Mouse (Mus musculus) forebrain, embryonic 12.5 days (tissue): Measurements from ENCODE around the gene Map3k10. TPM values are rescaled to one million over a fixed set of nuclear protein-coding genes. Genes with fewer than 3 reads are reported as not detected.
"Not testable (repeated sequence)": the region's sequence is repeated elsewhere in the genome, so short reads cannot be mapped to it uniquely, and the experiment has no call there.

ENCODE experiments used
- ATAC-seq: fragments of 200-750 bp; cut with Nextera tagmentation; 2 replicates; pipeline ENCODE4 v1.8.0; 2017; ENCODE audit warnings: moderate TSS enrichment; ENCODE audit not compliant: low FRiP score
- H3K27ac ChIP-seq: fragments of 300-500 bp; sonication (generic); 2 replicates; pipeline ENCODE4 v1.5.1; 2016; ENCODE audit warnings: mild to moderate bottlenecking
- H3K27me3 ChIP-seq: fragments of 300-500 bp; sonication (generic); 2 replicates; pipeline ENCODE4 v1.6.1; 2016; ENCODE audit warnings: mild to moderate bottlenecking
- H3K36me3 ChIP-seq: fragments of 300-500 bp; sonication (generic); replicated peaks from 2 replicates; pipeline ENCODE4 v1.6.1; 2016; ENCODE audit warnings: mild to moderate bottlenecking
- H3K4me1 ChIP-seq: fragments of 300-500 bp; sonication (generic); 2 replicates; pipeline ENCODE4 v1.6.1; 2016
- H3K4me2 ChIP-seq: fragments of 300-500 bp; sonication (generic); 2 replicates; pipeline ENCODE4 v1.6.1; 2016; ENCODE audit warnings: mild to moderate bottlenecking, moderate library complexity
- H3K4me3 ChIP-seq: fragments of 300-500 bp; sonication (generic); replicated peaks from 2 replicates; pipeline ENCODE4 v1.5.1; 2016; ENCODE audit warnings: mild to moderate bottlenecking
- H3K9ac ChIP-seq: fragments of 300-500 bp; sonication (generic); 2 replicates; pipeline ENCODE4 v1.6.1; 2016; ENCODE audit warnings: mild to moderate bottlenecking
- H3K9me3 ChIP-seq: fragments of 300-500 bp; sonication (generic); 2 replicates; pipeline ENCODE4 v1.6.1; 2016
- WGBS: fragments of 180-500 bp; shearing (Covaris S2); methylation state at CpG from one replicate; pipeline ENCODE4 v1.1.7; 2016; 5-methylcytosine and 5-hydroxymethylcytosine counted together
- polyA plus RNA-seq: library from polyadenylated mRNA; unstranded; fragments of >200 nt; fragmentation: Nextera tagmentation; extraction: Ambion mirVana; gene quantifications from 2 replicates; pipeline ENCODE4 v1.2.1, GENCODE M21; 2016

Map3k10 gene
- polyA plus RNA-seq, 1 experiment from 2014 or later = 16.2 TPM

DNA sequence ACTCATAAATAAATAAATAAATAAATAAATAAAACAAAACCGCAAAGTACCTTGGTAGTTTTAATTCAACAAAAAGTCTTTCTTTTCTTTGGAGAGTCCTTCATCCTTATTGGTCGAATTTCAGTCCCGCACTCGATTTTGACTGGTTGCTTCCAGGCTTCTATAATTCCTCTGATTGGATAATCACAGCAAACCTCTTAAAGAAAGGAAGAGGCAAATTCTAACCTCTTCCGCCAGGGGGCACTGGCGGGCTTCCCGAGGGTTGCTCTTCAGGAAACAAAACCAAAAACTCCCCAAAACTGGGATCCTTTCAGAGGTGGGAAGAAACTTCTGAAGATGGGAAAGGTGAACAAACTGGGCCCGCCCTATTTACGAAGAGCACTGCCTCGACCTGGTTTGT is 23.4 kb downstream of the Map3k10 start:
- Histone ChIP-seq H3K4me3 (peak overlapping the region; percentile 11; the same call in 1 of the 2 replicates), H3K4me2 (peak overlapping the region; percentile 19; the same call in 1 of the 2 replicates), H3K9ac (no peak overlapping the region), H3K36me3 (peaks cover 5% of the 10 kb centered on the region), H3K27me3 (peaks cover 31% of the 10 kb centered on the region), H3K4me1 (peaks cover 14% of the 10 kb centered on the region), H3K9me3 (no peaks in the 10 kb centered on the region), H3K27ac (no peak overlapping the region)
- no peak for ATAC-seq
- 9% methylated on average over 10 of the region's 10 CpGs for WGBS

DNA sequence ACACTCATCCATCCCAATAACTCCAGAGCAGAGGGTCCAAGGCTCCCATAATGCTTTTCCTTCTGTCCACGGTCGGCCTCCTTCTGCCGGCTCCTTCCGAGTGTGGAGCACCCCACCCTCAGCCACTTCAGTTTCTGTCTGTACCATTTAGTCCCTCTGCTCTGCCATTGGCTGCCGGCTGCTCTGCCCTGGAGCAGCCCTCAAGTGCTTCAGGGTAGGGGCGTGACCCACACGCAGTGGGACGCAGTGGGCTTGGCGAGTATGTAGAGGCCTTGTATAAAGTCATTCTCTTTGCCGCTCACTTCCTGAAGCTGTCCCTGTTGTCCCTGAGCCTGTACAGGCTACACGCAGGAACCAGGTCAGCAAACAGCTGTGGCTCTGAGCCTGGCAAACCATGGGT is 24.7 kb downstream of the Map3k10 start:
- no peak for ATAC-seq
- Histone ChIP-seq H3K9ac (no peak overlapping the region), H3K27ac (no peak overlapping the region), H3K27me3 (peaks cover 25% of the 10 kb centered on the region), H3K4me3 (no peak overlapping the region), H3K4me1 (peaks cover 10% of the 10 kb centered on the region), H3K9me3 (no peaks in the 10 kb centered on the region), H3K4me2 (no peak overlapping the region), H3K36me3 (no peaks in the 10 kb centered on the region)
- 96% methylated on average over 11 of the region's 11 CpGs for WGBS

DNA sequence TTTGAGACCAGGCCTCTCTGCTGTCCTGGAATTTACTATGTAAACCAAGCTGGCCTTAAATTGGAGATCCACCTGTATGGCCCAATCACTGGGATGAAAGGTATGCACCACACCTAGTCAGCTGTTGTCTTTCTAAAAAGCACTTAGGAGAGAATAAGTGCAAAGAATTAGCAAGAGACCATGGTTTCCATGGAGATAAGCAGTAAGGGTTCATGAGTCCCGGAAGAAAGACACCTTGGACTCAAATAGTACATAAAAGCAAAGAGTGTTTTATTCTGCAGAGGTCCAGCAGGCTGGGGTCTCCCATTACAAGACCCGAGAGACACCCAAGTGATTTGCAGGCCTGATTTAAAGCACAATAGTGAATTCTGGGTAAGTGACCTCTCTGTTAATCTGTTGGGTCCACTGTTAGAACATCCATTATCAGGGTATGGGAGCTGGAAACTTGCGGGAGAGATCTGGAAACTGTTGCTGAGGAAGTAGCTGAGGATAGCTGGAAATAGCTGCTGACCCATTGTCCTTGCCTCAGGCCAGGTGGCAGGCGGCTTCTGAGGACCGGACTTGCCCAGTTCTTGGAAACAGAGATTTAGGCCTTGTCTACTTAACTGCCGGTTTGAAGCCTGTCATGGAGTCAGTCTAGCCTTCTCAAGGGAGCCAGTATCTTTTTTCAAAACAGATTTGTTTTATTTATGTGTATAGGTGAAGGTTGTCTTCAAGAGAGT is 27.0 kb downstream of the Map3k10 start:
- no peak for ATAC-seq
- Histone ChIP-seq H3K4me2 (no peak overlapping the region), H3K4me1 (no peaks in the 10 kb centered on the region; the same call in 1 of the 2 replicates), H3K9ac (no peak overlapping the region), H3K27ac (no peak overlapping the region), H3K27me3 (peaks cover 4% of the 10 kb centered on the region), H3K36me3 (no peaks in the 10 kb centered on the region), H3K4me3 (no peak overlapping the region), H3K9me3 (no peaks in the 10 kb centered on the region)
- WGBS = 85% methylated on average over 6 of the region's 6 CpGs

DNA sequence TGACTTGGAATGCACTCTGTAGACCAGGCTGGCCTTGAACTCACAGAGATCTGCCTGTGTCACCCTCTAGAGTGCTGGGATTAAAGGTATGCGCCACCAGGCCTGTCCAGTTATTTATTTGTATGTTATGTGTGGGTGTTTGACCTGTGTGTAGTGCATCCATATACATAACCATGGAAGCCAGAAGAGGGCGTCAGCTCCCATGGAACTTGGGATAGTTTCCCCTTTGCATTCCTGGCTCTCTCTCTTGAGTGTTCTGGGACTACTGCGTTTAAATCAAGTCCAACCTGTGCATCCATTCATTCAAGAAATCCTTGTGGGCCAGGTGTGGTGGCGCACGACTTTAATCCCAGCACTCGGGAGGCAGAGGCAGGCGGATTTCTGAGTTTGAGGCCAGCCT is 27.9 kb downstream of the Map3k10 start:
- no peak overlapping the region for H3K4me2 ChIP-seq
- H3K4me1 ChIP-seq = no peaks in the 10 kb centered on the region; the same call in 1 of the 2 replicates
- H3K9me3 ChIP-seq = no peaks in the 10 kb centered on the region
- H3K27ac ChIP-seq = no peak overlapping the region
- H3K27me3 ChIP-seq = no peaks in the 10 kb centered on the region
- H3K4me3 ChIP-seq = no peak overlapping the region
- no peak overlapping the region for H3K9ac ChIP-seq
- ATAC-seq = no peak
- no peaks in the 10 kb centered on the region for H3K36me3 ChIP-seq
- whole genome bisulfite sequencing = 85% methylated on average over 7 of the region's 7 CpGs

DNA sequence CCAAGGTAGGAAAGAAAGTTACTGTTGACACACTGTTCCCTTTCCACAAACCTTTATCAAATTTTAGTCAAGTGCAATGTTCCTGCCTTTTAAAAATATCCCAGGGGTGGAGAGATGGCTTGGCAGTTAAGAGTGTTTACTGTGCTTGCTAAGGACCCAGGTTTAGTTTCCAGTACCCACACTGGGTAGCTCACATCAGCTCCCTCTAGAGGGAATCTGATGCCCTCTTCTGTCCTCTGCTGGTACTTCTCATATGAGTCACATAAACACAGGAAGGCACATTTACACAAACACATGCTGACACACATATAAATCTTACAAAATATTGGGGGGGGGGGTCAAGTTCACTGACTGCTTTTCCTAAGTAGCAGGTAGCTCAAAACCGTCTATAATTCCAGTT is 29.9 kb downstream of the Map3k10 start:
- ATAC-seq = no peak
- H3K27ac ChIP-seq = no peak overlapping the region
- no peaks in the 10 kb centered on the region for H3K4me1 ChIP-seq
- WGBS = 50% methylated on average over 1 of the region's 1 CpGs
- H3K36me3 ChIP-seq = peaks cover 7% of the 10 kb centered on the region
- H3K4me2 ChIP-seq = no peak overlapping the region
- no peak overlapping the region for H3K9ac ChIP-seq
- H3K4me3 ChIP-seq = no peak overlapping the region
- H3K9me3 ChIP-seq = no peaks in the 10 kb centered on the region
- H3K27me3 ChIP-seq = no peaks in the 10 kb centered on the region

DNA sequence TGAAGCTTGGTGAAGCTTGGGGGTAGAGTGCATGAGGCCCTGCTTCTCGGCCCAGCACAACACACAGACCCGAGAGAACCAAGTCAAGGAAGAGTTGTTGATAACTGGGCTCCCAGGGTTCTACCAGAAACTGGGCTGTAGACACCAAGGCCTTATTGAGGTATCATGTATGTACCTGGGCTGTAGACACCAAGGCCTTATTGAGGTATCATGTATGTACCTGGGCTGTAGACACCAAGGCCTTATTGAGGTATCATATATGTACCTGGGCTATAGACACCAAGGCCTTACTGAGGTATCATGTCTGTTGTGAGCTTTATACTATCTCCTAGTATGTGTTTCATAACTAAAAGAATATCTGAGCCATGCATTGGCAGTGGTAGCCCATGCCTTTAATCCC is 39.3 kb downstream of the Map3k10 start:
- H3K9ac ChIP-seq, H3K27me3 ChIP-seq, H3K27ac ChIP-seq, H3K4me2 ChIP-seq, H3K9me3 ChIP-seq, H3K4me3 ChIP-seq, ATAC-seq, H3K4me1 ChIP-seq: not testable (repeated sequence)
- WGBS = 96% methylated on average over 2 of the region's 2 CpGs
- H3K36me3 ChIP-seq = peaks cover 69% of the 10 kb centered on the region

DNA sequence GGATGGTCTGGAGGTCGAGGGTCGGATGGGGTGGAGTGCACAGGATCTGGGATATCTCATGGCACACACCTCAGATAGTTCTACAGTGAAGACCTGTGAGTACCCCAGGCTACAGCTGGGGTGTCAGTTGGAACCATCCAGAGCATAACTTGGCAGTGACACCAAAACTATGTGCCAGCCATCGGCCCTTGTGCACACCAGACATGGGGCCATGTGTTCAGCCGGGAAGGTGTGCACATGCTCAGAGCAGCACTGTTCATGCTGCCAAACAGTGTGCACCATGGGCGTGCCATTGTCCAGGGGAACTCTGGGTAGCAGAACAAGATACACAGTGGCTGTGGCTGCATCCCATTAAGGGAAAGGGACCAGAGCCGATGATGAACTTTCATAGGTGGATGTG is 39.7 kb downstream of the Map3k10 start:
- Histone ChIP-seq H3K9me3 (no peaks in the 10 kb centered on the region), H3K27ac (no peak overlapping the region), H3K4me3 (no peak overlapping the region), H3K4me1 (no peaks in the 10 kb centered on the region), H3K36me3 (peaks cover 69% of the 10 kb centered on the region), H3K4me2 (no peak overlapping the region), H3K27me3 (no peaks in the 10 kb centered on the region), H3K9ac (no peak overlapping the region)
- ATAC-seq = no peak
- 95% methylated on average over 6 of the region's 6 CpGs for WGBS

DNA sequence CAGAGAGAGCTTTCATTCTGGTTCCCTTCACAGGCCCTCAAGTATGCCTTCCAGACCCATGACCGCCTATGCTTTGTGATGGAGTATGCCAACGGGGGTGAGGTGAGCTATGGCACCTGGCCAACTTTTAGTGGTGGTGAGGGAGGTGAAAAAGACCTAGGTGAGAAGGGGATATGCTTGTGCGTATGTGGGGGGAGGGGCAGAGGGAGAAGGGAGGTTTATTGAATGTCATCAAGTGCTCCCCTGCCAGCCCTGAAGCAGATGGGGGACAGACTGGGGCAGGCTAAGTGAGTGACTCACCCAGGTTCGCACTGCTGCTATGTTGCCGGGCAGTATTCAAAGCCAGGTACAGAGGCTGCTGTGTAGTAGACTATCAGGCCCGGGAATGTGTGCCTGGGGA is 41.2 kb downstream of the Map3k10 start:
- 88% methylated on average over 6 of the region's 6 CpGs for WGBS
- Histone ChIP-seq H3K4me2 (no peak overlapping the region), H3K27me3 (no peaks in the 10 kb centered on the region), H3K4me3 (no peak overlapping the region), H3K27ac (no peak overlapping the region), H3K36me3 (peaks cover 82% of the 10 kb centered on the region), H3K4me1 (no peaks in the 10 kb centered on the region), H3K9me3 (no peaks in the 10 kb centered on the region), H3K9ac (no peak overlapping the region)
- no peak for ATAC-seq

DNA sequence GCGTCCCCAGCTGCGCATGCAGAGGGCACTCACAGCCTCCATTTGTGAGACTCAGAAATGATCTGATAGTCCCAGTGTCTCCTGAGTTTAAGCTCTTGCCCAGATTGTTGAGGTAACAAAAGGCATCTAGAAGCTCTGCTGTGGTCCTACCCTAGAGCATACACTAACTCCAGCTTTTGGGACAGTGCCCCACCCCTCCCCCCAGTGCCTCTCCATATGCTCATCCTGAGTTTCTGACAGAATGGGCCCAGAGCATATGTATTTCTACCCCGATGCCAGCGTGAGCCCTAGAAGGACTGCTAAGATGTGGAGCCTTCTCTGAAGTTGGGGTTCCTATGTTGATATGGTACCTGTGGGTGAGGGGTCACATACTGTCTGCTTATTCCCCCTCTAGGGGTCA is 43.0 kb downstream of the Map3k10 start:
- peaks cover 83% of the 10 kb centered on the region for H3K36me3 ChIP-seq
- no peak overlapping the region for H3K27ac ChIP-seq
- H3K4me2 ChIP-seq = no peak overlapping the region
- 97% methylated on average over 4 of the region's 4 CpGs for WGBS
- no peak overlapping the region for H3K4me3 ChIP-seq
- no peaks in the 10 kb centered on the region for H3K9me3 ChIP-seq
- no peaks in the 10 kb centered on the region for H3K27me3 ChIP-seq
- no peak for ATAC-seq
- H3K4me1 ChIP-seq = no peaks in the 10 kb centered on the region
- H3K9ac ChIP-seq = no peak overlapping the region

DNA sequence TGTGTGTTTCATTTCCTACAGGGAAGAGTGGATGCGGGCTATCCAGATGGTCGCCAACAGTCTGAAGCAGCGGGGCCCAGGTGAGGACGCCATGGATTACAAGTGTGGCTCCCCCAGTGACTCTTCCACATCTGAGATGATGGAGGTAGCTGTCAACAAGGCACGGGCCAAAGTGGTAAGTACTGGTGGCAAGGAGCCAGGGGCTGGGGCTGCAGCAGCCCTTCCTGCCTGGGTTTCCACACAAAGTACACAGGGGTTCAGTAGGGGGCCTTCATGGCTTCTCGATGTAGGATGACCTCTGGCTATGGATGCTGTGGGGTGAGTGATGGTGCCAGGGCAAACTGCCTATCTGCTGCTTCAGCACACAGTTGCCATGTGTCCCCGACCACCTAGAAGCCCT is 45.6 kb downstream of the Map3k10 start:
- not testable (repeated sequence) for H3K27ac ChIP-seq, H3K9ac ChIP-seq, H3K9me3 ChIP-seq, H3K4me1 ChIP-seq, H3K4me2 ChIP-seq, H3K4me3 ChIP-seq, H3K27me3 ChIP-seq, ATAC-seq
- peaks cover 81% of the 10 kb centered on the region for H3K36me3 ChIP-seq
- WGBS = 94% methylated on average over 7 of the region's 7 CpGs

DNA sequence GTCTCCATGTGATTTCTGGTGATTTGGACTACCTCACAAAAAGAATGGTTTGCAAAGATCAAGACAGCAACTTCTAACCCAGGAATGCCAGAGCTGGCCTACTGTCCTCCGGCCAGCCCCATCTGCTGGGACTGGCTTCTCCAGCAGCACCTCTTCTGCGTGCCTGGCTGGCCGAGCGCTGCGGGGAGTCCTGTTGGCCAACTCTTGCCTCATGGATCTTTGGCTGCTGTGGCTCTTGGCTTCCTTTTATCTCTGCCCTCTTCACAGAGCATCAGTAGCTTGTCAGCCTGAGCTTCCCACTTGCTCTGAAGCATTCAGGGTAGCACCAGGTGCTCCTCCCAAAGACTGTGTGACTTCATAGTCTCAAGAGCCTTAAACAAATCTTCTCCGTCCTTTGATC is 46.2 kb downstream of the Map3k10 start:
- Histone ChIP-seq H3K9ac (no peak overlapping the region), H3K4me1 (no peaks in the 10 kb centered on the region), H3K36me3 (peaks cover 82% of the 10 kb centered on the region), H3K4me2 (no peak overlapping the region), H3K27ac (no peak overlapping the region), H3K4me3 (no peak overlapping the region), H3K9me3 (no peaks in the 10 kb centered on the region), H3K27me3 (no peaks in the 10 kb centered on the region)
- 96% methylated on average over 6 of the region's 6 CpGs for WGBS
- no peak for ATAC-seq

DNA sequence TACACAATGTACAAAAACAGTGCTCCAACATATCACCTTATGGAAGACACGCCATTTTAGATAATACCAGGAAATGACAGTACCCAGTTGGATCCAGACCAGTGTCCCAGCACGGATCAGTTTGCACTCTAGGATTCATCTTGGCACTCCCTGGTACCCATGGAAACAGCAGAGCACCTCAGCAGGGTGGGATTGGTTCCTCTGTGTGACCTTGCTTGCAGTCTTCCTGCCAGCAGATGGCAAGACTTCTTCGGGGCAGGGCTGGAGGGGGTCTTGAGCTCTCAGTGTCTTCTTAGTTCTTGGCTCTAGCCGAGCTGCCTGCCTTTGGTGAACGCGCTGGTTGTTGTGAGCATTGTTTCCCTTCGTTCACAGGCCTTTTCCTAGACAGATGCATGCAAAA is 46.7 kb downstream of the Map3k10 start:
- H3K9ac ChIP-seq = no peak overlapping the region
- no peaks in the 10 kb centered on the region for H3K4me1 ChIP-seq
- no peak overlapping the region for H3K27ac ChIP-seq
- H3K4me2 ChIP-seq = no peak overlapping the region
- no peak for ATAC-seq
- H3K27me3 ChIP-seq = no peaks in the 10 kb centered on the region
- H3K4me3 ChIP-seq = no peak overlapping the region
- H3K36me3 ChIP-seq = peaks cover 80% of the 10 kb centered on the region
- WGBS = 85% methylated on average over 7 of the region's 7 CpGs
- no peaks in the 10 kb centered on the region for H3K9me3 ChIP-seq

DNA sequence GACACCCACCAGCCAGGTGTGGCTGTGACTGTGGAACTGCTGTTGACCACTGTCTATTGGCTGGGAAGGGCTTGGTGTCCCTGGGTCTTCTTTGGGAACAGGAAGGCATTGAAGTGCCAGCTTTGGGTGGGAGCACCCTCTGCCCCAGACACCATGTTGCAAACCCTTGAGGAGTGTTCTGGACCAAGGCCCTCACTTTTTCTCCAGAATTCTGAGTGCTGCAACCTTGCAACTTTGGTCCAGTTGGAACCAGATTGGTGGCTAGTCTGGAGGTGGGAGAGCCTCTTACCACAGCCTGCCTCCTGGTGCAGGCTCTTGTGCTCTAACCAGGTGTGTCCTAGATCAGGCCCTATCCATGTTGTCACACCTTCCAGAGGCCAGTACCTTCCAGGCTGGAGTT is 49.4 kb downstream of the Map3k10 start:
- no peak overlapping the region for H3K27ac ChIP-seq
- peaks cover 86% of the 10 kb centered on the region for H3K36me3 ChIP-seq
- H3K9ac ChIP-seq = no peak overlapping the region
- H3K4me3 ChIP-seq = no peak overlapping the region
- H3K27me3 ChIP-seq = no peaks in the 10 kb centered on the region
- H3K4me2 ChIP-seq = no peak overlapping the region
- ATAC-seq = no peak
- no peaks in the 10 kb centered on the region for H3K9me3 ChIP-seq
- no peaks in the 10 kb centered on the region for H3K4me1 ChIP-seq
